In the genomic region with DNA sequence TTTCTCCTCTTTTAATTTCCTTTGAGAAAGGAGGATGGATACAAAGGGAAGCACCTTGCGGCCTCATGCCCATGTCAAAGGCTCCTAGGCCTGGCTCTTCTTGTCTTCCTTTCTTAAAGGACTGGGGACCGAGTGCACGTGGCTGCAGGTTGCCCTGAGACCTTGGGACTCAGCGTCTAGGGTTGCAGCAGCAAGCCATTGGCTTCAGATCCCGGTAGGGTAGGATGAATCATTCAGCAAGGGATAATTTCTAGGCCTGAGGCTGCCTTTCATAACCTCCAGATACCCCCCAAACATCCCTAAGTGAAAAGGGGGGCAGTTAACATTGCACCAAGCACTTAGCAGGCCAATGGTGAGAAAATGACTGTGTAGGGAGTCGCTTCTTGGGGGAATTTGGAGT, we compare ENCODE assay signal across 9 mouse cellular contexts. TPM values are rescaled to one million over a fixed set of nuclear protein-coding genes. Genes with fewer than 3 reads are reported as not detected.
A peak's percentile ranks its signal among the peaks of the same experiment; 100 is the strongest.
DNase-seq lines count a peak whose midpoint lies in the region; ATAC-seq and TF ChIP-seq lines count a peak whose summit lies in the region.
"Had no signal": no experiment of that assay in that cellular context is flagged by ENCODE, and none has a peak within 500 bp of the region (broad histone marks: within the 10 kb centered on the region; RNA-seq: fewer than 3 reads in every experiment).

No protein-coding gene starts in this region.

- ATAC-seq in forebrain, embryonic 15.5 days (replicated peaks): no peak
- ATAC-seq in forebrain, embryonic 14.5 days: no peak
- ATAC-seq in hindbrain, embryonic 13.5 days (ENCODE audit: low FRiP score): no peak
- no peak for ATAC-seq in liver, embryonic 13.5 days (ENCODE audit: low read depth)
- no peak for ATAC-seq in midbrain, postnatal 0 days (ENCODE audit: low FRiP score)

- H3K4me2 ChIP-seq in forebrain, embryonic 15.5 days (replicated peaks): no peak overlapping the region
- no peak overlapping the region for H3K4me2 ChIP-seq in forebrain, embryonic 14.5 days (ENCODE audit: low read length)
- peak overlapping the region; percentile 83 for H3K4me2 ChIP-seq in hindbrain, embryonic 13.5 days
- peak overlapping the region; percentile 41 for H3K4me2 ChIP-seq in liver, embryonic 13.5 days
- no peak overlapping the region for H3K4me2 ChIP-seq in midbrain, postnatal 0 days (ENCODE audit: low read depth, low read length, poor library complexity, severe bottlenecking)

- H3K27me3 ChIP-seq in forebrain, embryonic 15.5 days: peaks cover 100% of the 10 kb centered on the region
- H3K27me3 ChIP-seq in forebrain, embryonic 14.5 days (replicated peaks; ENCODE audit: control insufficient read depth, insufficient read depth, low read length): peaks cover 100% of the 10 kb centered on the region
- peaks cover 99% of the 10 kb centered on the region for H3K27me3 ChIP-seq in hindbrain, embryonic 13.5 days
- H3K27me3 ChIP-seq in liver, embryonic 13.5 days: peaks cover 100% of the 10 kb centered on the region
- H3K27me3 ChIP-seq in midbrain, postnatal 0 days (ENCODE audit: insufficient read depth, low read length): peaks cover 97% of the 10 kb centered on the region

- no peak overlapping the region for H3K9ac ChIP-seq in forebrain, embryonic 15.5 days (replicated peaks)
- H3K9ac ChIP-seq in forebrain, embryonic 14.5 days (ENCODE audit: low read length): no peak overlapping the region
- H3K9ac ChIP-seq in hindbrain, embryonic 13.5 days: peak overlapping the region; percentile 99
- no peak overlapping the region for H3K9ac ChIP-seq in liver, embryonic 13.5 days
- H3K9ac ChIP-seq in midbrain, postnatal 0 days (replicated peaks; ENCODE audit: low read length, poor library complexity, severe bottlenecking): no peak overlapping the region

- H3K4me1 ChIP-seq in forebrain, embryonic 15.5 days: no peaks in the 10 kb centered on the region
- no peaks in the 10 kb centered on the region for H3K4me1 ChIP-seq in forebrain, embryonic 14.5 days (ENCODE audit: control insufficient read depth, insufficient read depth, low read length)
- H3K4me1 ChIP-seq in hindbrain, embryonic 13.5 days (replicated peaks): peaks cover 22% of the 10 kb centered on the region
- H3K4me1 ChIP-seq in liver, embryonic 13.5 days (replicated peaks): peaks cover 13% of the 10 kb centered on the region
- no peaks in the 10 kb centered on the region for H3K4me1 ChIP-seq in midbrain, postnatal 0 days (ENCODE audit: insufficient read depth, low read length)

- 6% methylated on average over 6 of the region's 6 CpGs for WGBS in forebrain, embryonic 15.5 days
- WGBS in forebrain, embryonic 14.5 days: 5% methylated on average over 6 of the region's 6 CpGs
- WGBS in hindbrain, embryonic 13.5 days: 6% methylated on average over 6 of the region's 6 CpGs
- WGBS in liver, embryonic 13.5 days (ENCODE audit: insufficient replicate concordance): 11% methylated on average over 6 of the region's 6 CpGs
- 10% methylated on average over 6 of the region's 6 CpGs for WGBS in midbrain, postnatal 0 days

- no peak overlapping the region for H3K27ac ChIP-seq in forebrain, embryonic 15.5 days (replicated peaks)
- H3K27ac ChIP-seq in forebrain, embryonic 14.5 days (ENCODE audit: low read depth, low read length): no peak overlapping the region
- peak overlapping the region; percentile 100 for H3K27ac ChIP-seq in hindbrain, embryonic 13.5 days
- H3K27ac ChIP-seq in liver, embryonic 13.5 days: no peak overlapping the region
- no peak overlapping the region for H3K27ac ChIP-seq in midbrain, postnatal 0 days (ENCODE audit: low read depth, low read length)

- H3K4me3 ChIP-seq in forebrain, embryonic 15.5 days: peak overlapping the region; percentile 8; the same call in 1 of the 2 replicates
- H3K4me3 ChIP-seq in forebrain, embryonic 14.5 days (ENCODE audit: low read depth, low read length): no peak overlapping the region
- peak overlapping the region; percentile 57 for H3K4me3 ChIP-seq in hindbrain, embryonic 13.5 days
- H3K4me3 ChIP-seq in liver, embryonic 13.5 days (replicated peaks): peak overlapping the region; percentile 30
- H3K4me3 ChIP-seq in midbrain, postnatal 0 days (ENCODE audit: low read depth, low read length): no peak overlapping the region

- no peak for TF ChIP-seq CTCF in midbrain, postnatal 0 days (IDR thresholded peaks at IDR 0.05)

- intact Hi-C loops in left cerebral cortex, postnatal 10 days (cut with DNase I): loop anchor here (5.0 kb wide), 1 partner anchor 241 kb away; no protein-coding TSS in a partner anchor

- H3K36me3 ChIP-seq in forebrain, embryonic 15.5 days: no peaks in the 10 kb centered on the region
- no peaks in the 10 kb centered on the region for H3K36me3 ChIP-seq in forebrain, embryonic 14.5 days (ENCODE audit: control insufficient read depth, insufficient read depth, low read length)
- H3K36me3 ChIP-seq in hindbrain, embryonic 13.5 days: no peaks in the 10 kb centered on the region
- no peaks in the 10 kb centered on the region for H3K36me3 ChIP-seq in liver, embryonic 13.5 days
- H3K36me3 ChIP-seq in midbrain, postnatal 0 days (ENCODE audit: insufficient read depth, low read length): no peaks in the 10 kb centered on the region

- no peaks in the 10 kb centered on the region for H3K9me3 ChIP-seq in forebrain, embryonic 15.5 days
- no peaks in the 10 kb centered on the region for H3K9me3 ChIP-seq in forebrain, embryonic 14.5 days (replicated peaks; ENCODE audit: control insufficient read depth, low read length)
- no peaks in the 10 kb centered on the region for H3K9me3 ChIP-seq in hindbrain, embryonic 13.5 days
- no peaks in the 10 kb centered on the region for H3K9me3 ChIP-seq in liver, embryonic 13.5 days (replicated peaks)
- no peaks in the 10 kb centered on the region for H3K9me3 ChIP-seq in midbrain, postnatal 0 days (ENCODE audit: low read length)

- DNase-seq in forebrain, embryonic 14.5 days (ENCODE audit: low spot score): no peak
- DNase-seq in A20 (ENCODE audit: low read depth, low spot score): peak; percentile 81
- DNase-seq in liver, embryonic 13.5 days: no peak
- DNase-seq in testis, postnatal 10 days (ENCODE audit: low spot score): no peak
- no peak for DNase-seq in left cerebral cortex, postnatal 10 days (ENCODE audit: extremely low spot score in 1 of 2, low spot score in 2 of 2)
- no peak for DNase-seq in midbrain, postnatal 0 days (ENCODE audit: low spot score)
- DNase-seq: cerebellum, adult 18-20 months had no signal

RNA-seq across cellular contexts. Expression of gene Hoxb4, which starts 7.0 kb away (rescaled TPM):
- not detected in 2 replicates for polyA plus RNA-seq in forebrain, embryonic 15.5 days (2015; fragmentation: Nextera tagmentation; extraction: Ambion mirVana)
- polyA plus RNA-seq in forebrain, embryonic 14.5 days (2014; fragmentation: Nextera tagmentation; extraction: Ambion mirVana): not detected in 2 replicates
- 9.5 and 11.3 TPM in 2 replicates for polyA plus RNA-seq in hindbrain, embryonic 13.5 days (2015; fragmentation: Nextera tagmentation; extraction: Ambion mirVana)
- polyA plus RNA-seq in liver, embryonic 13.5 days (2015; fragmentation: Nextera tagmentation; extraction: Ambion mirVana): 0.16 and 0.20 TPM in 2 replicates
- not detected for total RNA-seq in left cerebral cortex, postnatal 10 days (2021)
- total RNA-seq in midbrain, postnatal 0 days (2014; rRNA removed): 0.09 and 0.66 TPM in 2 replicates
- polyA plus RNA-seq in midbrain, postnatal 0 days (2015; fragmentation: Nextera tagmentation; extraction: Ambion mirVana): not detected in 2 replicates

RNA-seq across cellular contexts. Expression of gene Hoxb5, which starts 8.0 kb away (rescaled TPM):
- polyA plus RNA-seq in forebrain, embryonic 15.5 days (2015; fragmentation: Nextera tagmentation; extraction: Ambion mirVana): not detected in 2 replicates
- polyA plus RNA-seq in forebrain, embryonic 14.5 days (2014; fragmentation: Nextera tagmentation; extraction: Ambion mirVana): 0.15 TPM in 1 of 2 replicates, not detected in the other
- polyA plus RNA-seq in hindbrain, embryonic 13.5 days (2015; fragmentation: Nextera tagmentation; extraction: Ambion mirVana): 196 and 216 TPM in 2 replicates
- 0.44 and 0.58 TPM in 2 replicates for polyA plus RNA-seq in liver, embryonic 13.5 days (2015; fragmentation: Nextera tagmentation; extraction: Ambion mirVana)
- not detected for total RNA-seq in left cerebral cortex, postnatal 10 days (2021)
- total RNA-seq in midbrain, postnatal 0 days (2014; rRNA removed): 1.5 TPM in 1 of 2 replicates, not detected in the other
- not detected in 2 replicates for polyA plus RNA-seq in midbrain, postnatal 0 days (2015; fragmentation: Nextera tagmentation; extraction: Ambion mirVana)

RNA-seq across cellular contexts. Expression of gene Hoxb3, which starts 12.0 kb away (rescaled TPM):
- polyA plus RNA-seq in forebrain, embryonic 15.5 days (2015; fragmentation: Nextera tagmentation; extraction: Ambion mirVana): not detected in 2 replicates
- polyA plus RNA-seq in forebrain, embryonic 14.5 days (2014; fragmentation: Nextera tagmentation; extraction: Ambion mirVana): not detected in 2 replicates
- 11.9 and 14.5 TPM in 2 replicates for polyA plus RNA-seq in hindbrain, embryonic 13.5 days (2015; fragmentation: Nextera tagmentation; extraction: Ambion mirVana)
- polyA plus RNA-seq in liver, embryonic 13.5 days (2015; fragmentation: Nextera tagmentation; extraction: Ambion mirVana): 0.08 and 0.13 TPM in 2 replicates
- total RNA-seq in left cerebral cortex, postnatal 10 days (2021): not detected
- 0.94 and 9.2 TPM in 2 replicates for total RNA-seq in midbrain, postnatal 0 days (2014; rRNA removed)
- not detected in 2 replicates for polyA plus RNA-seq in midbrain, postnatal 0 days (2015; fragmentation: Nextera tagmentation; extraction: Ambion mirVana)

RNA-seq across cellular contexts. Expression of gene Hoxb6, which starts 18.8 kb away (rescaled TPM):
- not detected in 2 replicates for polyA plus RNA-seq in forebrain, embryonic 15.5 days (2015; fragmentation: Nextera tagmentation; extraction: Ambion mirVana)
- not detected in 2 replicates for polyA plus RNA-seq in forebrain, embryonic 14.5 days (2014; fragmentation: Nextera tagmentation; extraction: Ambion mirVana)
- 81.9 and 132 TPM in 2 replicates for polyA plus RNA-seq in hindbrain, embryonic 13.5 days (2015; fragmentation: Nextera tagmentation; extraction: Ambion mirVana)
- 0.07 and 0.14 TPM in 2 replicates for polyA plus RNA-seq in liver, embryonic 13.5 days (2015; fragmentation: Nextera tagmentation; extraction: Ambion mirVana)
- total RNA-seq in left cerebral cortex, postnatal 10 days (2021): not detected
- total RNA-seq in midbrain, postnatal 0 days (2014; rRNA removed): 0.22 TPM in 1 of 2 replicates, not detected in the other
- polyA plus RNA-seq in midbrain, postnatal 0 days (2015; fragmentation: Nextera tagmentation; extraction: Ambion mirVana): not detected in 2 replicates

RNA-seq across cellular contexts. Expression of gene Hoxb7, which starts 24.7 kb away (rescaled TPM):
- not detected in 2 replicates for polyA plus RNA-seq in forebrain, embryonic 15.5 days (2015; fragmentation: Nextera tagmentation; extraction: Ambion mirVana)
- not detected in 2 replicates for polyA plus RNA-seq in forebrain, embryonic 14.5 days (2014; fragmentation: Nextera tagmentation; extraction: Ambion mirVana)
- polyA plus RNA-seq in hindbrain, embryonic 13.5 days (2015; fragmentation: Nextera tagmentation; extraction: Ambion mirVana): 21.5 and 33.2 TPM in 2 replicates
- polyA plus RNA-seq in liver, embryonic 13.5 days (2015; fragmentation: Nextera tagmentation; extraction: Ambion mirVana): 0.16 and 0.32 TPM in 2 replicates
- total RNA-seq in left cerebral cortex, postnatal 10 days (2021): not detected
- 0.19 TPM in 1 of 2 replicates, not detected in the other for total RNA-seq in midbrain, postnatal 0 days (2014; rRNA removed)
- not detected in 2 replicates for polyA plus RNA-seq in midbrain, postnatal 0 days (2015; fragmentation: Nextera tagmentation; extraction: Ambion mirVana)

Comparison
In these comparisons a context has a peak if more than half of its experiments do, and no peak if none do; other contexts are left out.
1. H3K4me3 ChIP-seq: peak in forebrain, embryonic 15.5 days (single experiment), hindbrain, embryonic 13.5 days (single experiment) and liver, embryonic 13.5 days (single experiment); none in forebrain, embryonic 14.5 days (single experiment) and midbrain, postnatal 0 days (single experiment).
2. H3K4me2 ChIP-seq: peak in hindbrain, embryonic 13.5 days (single experiment) and liver, embryonic 13.5 days (single experiment); none in forebrain, embryonic 15.5 days (single experiment), forebrain, embryonic 14.5 days (single experiment) and midbrain, postnatal 0 days (single experiment).
3. RNA of gene Hoxb5, which starts 8.0 kb away (polyA plus RNA-seq): 196 to 216 TPM in hindbrain, embryonic 13.5 days; 0.44 to 0.58 TPM in liver, embryonic 13.5 days, not detected in forebrain, embryonic 15.5 days, 0.15 TPM in forebrain, embryonic 14.5 days and not detected in midbrain, postnatal 0 days; every median in the first group is over 100 times any median in the second.
4. RNA of gene Hoxb3, which starts 12.0 kb away (polyA plus RNA-seq): 11.9 to 14.5 TPM in hindbrain, embryonic 13.5 days; 0.08 to 0.13 TPM in liver, embryonic 13.5 days, not detected in forebrain, embryonic 15.5 days, not detected in forebrain, embryonic 14.5 days and not detected in midbrain, postnatal 0 days; every median in the first group is over 10 times any median in the second.